In the genomic region with DNA sequence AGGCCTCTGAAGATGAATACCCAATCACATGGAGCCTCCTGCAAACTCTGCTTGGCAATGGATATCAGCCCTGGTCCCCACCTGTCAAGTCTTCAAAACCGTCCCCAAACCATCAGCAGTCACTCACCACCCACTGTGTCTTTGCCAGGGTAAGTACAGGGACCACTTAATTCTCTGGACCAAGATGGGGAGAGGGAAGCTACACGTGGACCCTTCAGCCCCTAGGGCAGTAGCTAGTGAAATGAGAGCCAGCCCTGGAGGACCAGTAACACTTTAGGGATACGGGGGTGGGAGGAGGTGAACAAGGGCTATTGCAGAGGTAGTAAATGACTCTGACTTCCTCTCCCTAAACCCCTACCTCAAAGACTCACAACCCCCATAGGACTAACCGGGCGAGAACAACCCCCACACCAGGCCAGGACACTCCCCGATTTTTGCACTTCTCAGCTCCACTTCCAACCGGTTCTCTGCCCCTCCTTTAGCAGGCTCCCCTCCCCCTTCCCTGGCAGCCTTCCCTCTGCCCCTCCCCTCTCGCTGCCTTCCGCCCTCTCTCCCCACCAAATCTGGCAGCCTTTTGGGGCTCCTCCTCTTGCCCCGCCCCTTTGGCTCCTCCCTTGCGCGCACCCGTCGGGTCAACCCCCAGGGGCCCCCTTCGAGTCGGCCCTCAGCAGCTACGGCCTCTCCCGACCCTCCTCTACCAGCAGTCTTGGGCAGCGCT, we compare ENCODE assay signal across 8 mouse cellular contexts. TPM values are rescaled to one million over a fixed set of nuclear protein-coding genes. Genes with fewer than 3 reads are reported as not detected.
DNase-seq lines count a peak whose midpoint lies in the region; ATAC-seq and TF ChIP-seq lines count a peak whose summit lies in the region.

No protein-coding gene starts in this region.

- H3K9me3 ChIP-seq in forebrain, embryonic 11.5 days (ENCODE audit: control insufficient read depth, low read length) = no peaks in the 10 kb centered on the region
- no peaks in the 10 kb centered on the region for H3K9me3 ChIP-seq in heart, postnatal 0 days (replicated peaks; ENCODE audit: control insufficient read depth, low read length)
- H3K9me3 ChIP-seq in liver, embryonic 15.5 days (replicated peaks) = no peaks in the 10 kb centered on the region
- no peaks in the 10 kb centered on the region for H3K9me3 ChIP-seq in neural tube, embryonic 13.5 days

- peak overlapping the region; percentile 66; the same call in 1 of the 2 replicates for H3K27ac ChIP-seq in forebrain, embryonic 11.5 days (ENCODE audit: low read depth, low read length)
- peak overlapping the region; percentile 70 for H3K27ac ChIP-seq in heart, postnatal 0 days (ENCODE audit: low read depth)
- H3K27ac ChIP-seq in liver, embryonic 15.5 days (replicated peaks) = peak overlapping the region; percentile 29; the same call in 1 of the 2 replicates
- peak overlapping the region; percentile 91 for H3K27ac ChIP-seq in neural tube, embryonic 13.5 days (replicated peaks)

- H3K9ac ChIP-seq in forebrain, embryonic 11.5 days (ENCODE audit: low read length) = peak overlapping the region; percentile 50
- peak overlapping the region; percentile 41 for H3K9ac ChIP-seq in heart, postnatal 0 days (replicated peaks; ENCODE audit: low read depth, low read length)
- H3K9ac ChIP-seq in liver, embryonic 15.5 days = no peak overlapping the region
- peak overlapping the region; percentile 87 for H3K9ac ChIP-seq in neural tube, embryonic 13.5 days

- 2% methylated on average over 19 of the region's 19 CpGs for WGBS in forebrain, embryonic 11.5 days
- 6% methylated on average over 19 of the region's 19 CpGs for WGBS in heart, postnatal 0 days
- WGBS in liver, embryonic 15.5 days (ENCODE audit: insufficient replicate concordance) = 6% methylated on average over 19 of the region's 19 CpGs
- 2% methylated on average over 19 of the region's 19 CpGs for WGBS in neural tube, embryonic 13.5 days

- H3K27me3 ChIP-seq in forebrain, embryonic 11.5 days (ENCODE audit: control insufficient read depth, insufficient read depth, low read length) = peaks cover 10% of the 10 kb centered on the region
- peaks cover 4% of the 10 kb centered on the region; the same call in 1 of the 2 replicates for H3K27me3 ChIP-seq in heart, postnatal 0 days (ENCODE audit: control insufficient read depth, insufficient read depth, low read length)
- peaks cover 47% of the 10 kb centered on the region for H3K27me3 ChIP-seq in liver, embryonic 15.5 days
- H3K27me3 ChIP-seq in neural tube, embryonic 13.5 days = peaks cover 31% of the 10 kb centered on the region

- peaks cover 22% of the 10 kb centered on the region for H3K4me1 ChIP-seq in forebrain, embryonic 11.5 days (replicated peaks; ENCODE audit: control insufficient read depth, insufficient read depth, low read length)
- no peaks in the 10 kb centered on the region; the same call in 1 of the 2 replicates for H3K4me1 ChIP-seq in heart, postnatal 0 days (ENCODE audit: control insufficient read depth, insufficient read depth)
- no peaks in the 10 kb centered on the region; the same call in 1 of the 2 replicates for H3K4me1 ChIP-seq in liver, embryonic 15.5 days (replicated peaks)
- H3K4me1 ChIP-seq in neural tube, embryonic 13.5 days (replicated peaks) = peaks cover 42% of the 10 kb centered on the region

- peak; percentile 81 for ATAC-seq in CD4-positive, CD25-positive, alpha-beta regulatory T cell, adult 4 months
- peak; percentile 93 for ATAC-seq in forebrain, embryonic 11.5 days (replicated peaks; ENCODE audit: low FRiP score)
- ATAC-seq in heart, postnatal 0 days (ENCODE audit: insufficient read depth, low read depth) = peak; percentile 87
- peak; percentile 75 for ATAC-seq in liver, embryonic 15.5 days (ENCODE audit: insufficient read depth)
- ATAC-seq in neural tube, embryonic 13.5 days (ENCODE audit: low read depth) = peak; percentile 84

- peak overlapping the region; percentile 51 for H3K4me2 ChIP-seq in forebrain, embryonic 11.5 days (ENCODE audit: low read depth, low read length, severe bottlenecking)
- peak overlapping the region; percentile 99 for H3K4me2 ChIP-seq in heart, postnatal 0 days (ENCODE audit: low read depth, low read length)
- H3K4me2 ChIP-seq in liver, embryonic 15.5 days = peak overlapping the region; percentile 70
- peak overlapping the region; percentile 88 for H3K4me2 ChIP-seq in neural tube, embryonic 13.5 days

- peak overlapping the region; percentile 74 for H3K4me3 ChIP-seq in forebrain, embryonic 11.5 days (ENCODE audit: low read depth, low read length)
- H3K4me3 ChIP-seq in heart, postnatal 0 days (ENCODE audit: low read depth, low read length) = peak overlapping the region; percentile 88
- H3K4me3 ChIP-seq in liver, embryonic 15.5 days (replicated peaks) = peak overlapping the region; percentile 60
- H3K4me3 ChIP-seq in neural tube, embryonic 13.5 days = peak overlapping the region; percentile 74

- peak; percentile 96 for DNase-seq in brain, adult 2 months (ENCODE audit: low read depth, low spot score)
- no peak for DNase-seq in forebrain, embryonic 11.5 days (ENCODE audit: low spot score)
- peak; percentile 93 for DNase-seq in heart, postnatal 0 days (ENCODE audit: low spot score)
- DNase-seq in kidney, postnatal 36 days = peak; percentile 98
- peak; percentile 98 for DNase-seq in testis, postnatal 10 days (ENCODE audit: low spot score)

- peak; percentile 55 for TF ChIP-seq EP300 in heart, postnatal 0 days (IDR thresholded peaks at IDR 0.05; ENCODE audit: low read depth)

- H3K36me3 ChIP-seq in forebrain, embryonic 11.5 days (ENCODE audit: control insufficient read depth, insufficient read depth, low read length) = no peaks in the 10 kb centered on the region
- H3K36me3 ChIP-seq in heart, postnatal 0 days (replicated peaks; ENCODE audit: control insufficient read depth, insufficient read depth, low read length) = peaks cover 22% of the 10 kb centered on the region
- peaks cover 19% of the 10 kb centered on the region; the same call in 1 of the 2 replicates for H3K36me3 ChIP-seq in liver, embryonic 15.5 days (replicated peaks)
- H3K36me3 ChIP-seq in neural tube, embryonic 13.5 days = peaks cover 22% of the 10 kb centered on the region

- TF ChIP-seq CTCF in heart, postnatal 0 days (IDR thresholded peaks at IDR 0.05; ENCODE audit: low read depth) = no peak

RNA-seq across cellular contexts. Expression of gene Zfp467, which starts 1.9 kb away (rescaled TPM):
- polyA plus RNA-seq in CD4-positive, CD25-positive, alpha-beta regulatory T cell, adult 4 months (2017; shearing (Covaris generic)) = 10 to 100 TPM; 11.4 to 12.6 TPM
- polyA plus RNA-seq in forebrain, embryonic 11.5 days (2014; fragmentation: Nextera tagmentation; extraction: Ambion mirVana) = 17.5 and 19.6 TPM in 2 replicates
- 20.2 and 27.4 TPM in 2 replicates for total RNA-seq in heart, postnatal 0 days (2014; rRNA removed; ENCODE audit: low replicate concordance)
- polyA plus RNA-seq in heart, postnatal 0 days (2015; fragmentation: Nextera tagmentation; extraction: Ambion mirVana) = 22.1 and 24.6 TPM in 2 replicates
- polyA plus RNA-seq in liver, embryonic 15.5 days (2015; fragmentation: Nextera tagmentation; extraction: Ambion mirVana) = 2.7 and 2.9 TPM in 2 replicates
- 21.0 and 22.6 TPM in 2 replicates for polyA plus RNA-seq in neural tube, embryonic 13.5 days (2015; fragmentation: Nextera tagmentation; extraction: Ambion mirVana)

RNA-seq across cellular contexts. Expression of gene Sspo, which starts 4.3 kb away (rescaled TPM):
- under 1 TPM; 0.20 to 0.73 TPM for polyA plus RNA-seq in CD4-positive, CD25-positive, alpha-beta regulatory T cell, adult 4 months (2017; shearing (Covaris generic))
- polyA plus RNA-seq in forebrain, embryonic 11.5 days (2014; fragmentation: Nextera tagmentation; extraction: Ambion mirVana) = 0.05 and 0.29 TPM in 2 replicates
- 1.0 and 3.4 TPM in 2 replicates for total RNA-seq in heart, postnatal 0 days (2014; rRNA removed; ENCODE audit: low replicate concordance)
- 0.15 TPM in 2 replicates for polyA plus RNA-seq in heart, postnatal 0 days (2015; fragmentation: Nextera tagmentation; extraction: Ambion mirVana)
- polyA plus RNA-seq in liver, embryonic 15.5 days (2015; fragmentation: Nextera tagmentation; extraction: Ambion mirVana) = 0.03 TPM in 1 of 2 replicates, not detected in the other
- 0.31 and 0.43 TPM in 2 replicates for polyA plus RNA-seq in neural tube, embryonic 13.5 days (2015; fragmentation: Nextera tagmentation; extraction: Ambion mirVana)

RNA-seq across cellular contexts. Expression of gene Krba1, which starts 48.4 kb away (rescaled TPM):
- polyA plus RNA-seq in CD4-positive, CD25-positive, alpha-beta regulatory T cell, adult 4 months (2017; shearing (Covaris generic)) = 10 to 100 TPM; 11.9 to 22.8 TPM
- 23.5 and 23.8 TPM in 2 replicates for polyA plus RNA-seq in forebrain, embryonic 11.5 days (2014; fragmentation: Nextera tagmentation; extraction: Ambion mirVana)
- total RNA-seq in heart, postnatal 0 days (2014; rRNA removed; ENCODE audit: low replicate concordance) = 26.8 and 33.8 TPM in 2 replicates
- 11.7 and 14.8 TPM in 2 replicates for polyA plus RNA-seq in heart, postnatal 0 days (2015; fragmentation: Nextera tagmentation; extraction: Ambion mirVana)
- polyA plus RNA-seq in liver, embryonic 15.5 days (2015; fragmentation: Nextera tagmentation; extraction: Ambion mirVana) = 1.6 and 1.8 TPM in 2 replicates
- polyA plus RNA-seq in neural tube, embryonic 13.5 days (2015; fragmentation: Nextera tagmentation; extraction: Ambion mirVana) = 23.8 and 27.4 TPM in 2 replicates

Comparison
In these comparisons a context has a peak if more than half of its experiments do, and no peak if none do; other contexts are left out.
1. H3K27ac ChIP-seq: peak in every context shown above with its lines; median percentile 91 in neural tube, embryonic 13.5 days; 70 in heart, postnatal 0 days; 66 in forebrain, embryonic 11.5 days; 29 in liver, embryonic 15.5 days.